Mouse (Mus musculus): ENCODE data around the gene Gps2. TPM values are rescaled to one million over a fixed set of nuclear protein-coding genes. Genes with fewer than 3 reads are reported as not detected.
A peak's percentile ranks its signal among the peaks of the same experiment; 100 is the strongest.

Gps2 gene
- polyA plus RNA-seq, 1 experiment = 104 TPM

GRCm38 (mm10) chr11:69884663-69885062 is 29.0 kb upstream of the Gps2 start:
- Histone ChIP-seq H3K4me3 (ENCODE audit: low read depth, low read length) (no peak overlapping the region), H3K4me1 (ENCODE audit: control insufficient read depth, insufficient read depth, insufficient read length, low read length) (peaks cover 8% of the 10 kb centered on the region), H3K27ac (ENCODE audit: insufficient read depth, low read depth, low read length) (no peak overlapping the region), H3K27me3 (ENCODE audit: control insufficient read depth, insufficient read depth, low read length) (no peaks in the 10 kb centered on the region), H3K36me3 (ENCODE audit: control insufficient read depth, insufficient read depth, low read length) (no peaks in the 10 kb centered on the region)
- 78% methylated on average over 8 of the region's 8 CpGs for WGBS
- TF ChIP-seq CTCF (IDR thresholded peaks at IDR 0.05; ENCODE audit: extremely low read depth, insufficient read length, insufficient replicate concordance, low read depth, low read length) (no peak), POLR2A (IDR thresholded peaks at IDR 0.05; ENCODE audit: low read depth, low read length) (no peak)

GRCm38 (mm10) chr11:69886907-69887635 is 26.6 kb upstream of the Gps2 start:
- no peak for TF ChIP-seq POLR2A (IDR thresholded peaks at IDR 0.05; ENCODE audit: low read depth, low read length)
- peak; percentile 40; the same call in 1 of the 2 replicates for TF ChIP-seq CTCF (IDR thresholded peaks at IDR 0.05; ENCODE audit: extremely low read depth, insufficient read length, insufficient replicate concordance, low read depth, low read length)
- H3K4me3 ChIP-seq (ENCODE audit: low read depth, low read length) = no peak overlapping the region
- 58% methylated on average over 8 of the region's 8 CpGs for WGBS
- H3K27me3 ChIP-seq (ENCODE audit: control insufficient read depth, insufficient read depth, low read length) = no peaks in the 10 kb centered on the region
- no peaks in the 10 kb centered on the region for H3K36me3 ChIP-seq (ENCODE audit: control insufficient read depth, insufficient read depth, low read length)
- H3K4me1 ChIP-seq (ENCODE audit: control insufficient read depth, insufficient read depth, insufficient read length, low read length) = no peaks in the 10 kb centered on the region
- no peak overlapping the region for H3K27ac ChIP-seq (ENCODE audit: insufficient read depth, low read depth, low read length)

GRCm38 (mm10) chr11:69891482-69891881 is 22.2 kb upstream of the Gps2 start:
- 53% methylated on average over 4 of the region's 4 CpGs for WGBS
- Histone ChIP-seq H3K27ac (ENCODE audit: insufficient read depth, low read depth, low read length) (no peak overlapping the region), H3K4me1 (ENCODE audit: control insufficient read depth, insufficient read depth, insufficient read length, low read length) (no peaks in the 10 kb centered on the region), H3K4me3 (ENCODE audit: low read depth, low read length) (no peak overlapping the region), H3K36me3 (ENCODE audit: control insufficient read depth, insufficient read depth, low read length) (no peaks in the 10 kb centered on the region), H3K27me3 (ENCODE audit: control insufficient read depth, insufficient read depth, low read length) (no peaks in the 10 kb centered on the region)
- TF ChIP-seq POLR2A (IDR thresholded peaks at IDR 0.05; ENCODE audit: low read depth, low read length) (no peak), CTCF (IDR thresholded peaks at IDR 0.05; ENCODE audit: extremely low read depth, insufficient read length, insufficient replicate concordance, low read depth, low read length) (no peak)

- H3K4me1 ChIP-seq (ENCODE audit: control insufficient read depth, insufficient read depth, insufficient read length, low read length) = no peaks in the 10 kb centered on the region
- 70% methylated on average over 5 of the region's 5 CpGs for WGBS
- 0 out of 2 replicates have a peak overlapping the region, but pooled peaks have one; percentile 31 for H3K27ac ChIP-seq (ENCODE audit: insufficient read depth, low read depth, low read length)
- no peaks in the 10 kb centered on the region for H3K27me3 ChIP-seq (ENCODE audit: control insufficient read depth, insufficient read depth, low read length)
- no peaks in the 10 kb centered on the region for H3K36me3 ChIP-seq (ENCODE audit: control insufficient read depth, insufficient read depth, low read length)
- H3K4me3 ChIP-seq (ENCODE audit: low read depth, low read length) = peak overlapping the region; percentile 45
- TF ChIP-seq POLR2A (IDR thresholded peaks at IDR 0.05; ENCODE audit: low read depth, low read length) = no peak
- TF ChIP-seq CTCF (IDR thresholded peaks at IDR 0.05; ENCODE audit: extremely low read depth, insufficient read length, insufficient replicate concordance, low read depth, low read length) = no peak
Measured at GRCm38 (mm10) chr11:69894671-69895070, 19.0 kb upstream of the Gps2 start.

- 71% methylated on average over 4 of the region's 4 CpGs for WGBS
- peak within 1 kb of the TSS; percentile 45 for H3K4me3 ChIP-seq (ENCODE audit: low read depth, low read length)
- H3K27me3 ChIP-seq (ENCODE audit: control insufficient read depth, insufficient read depth, low read length) = no peaks in the 10 kb centered on the region
- no peak for TF ChIP-seq CTCF (IDR thresholded peaks at IDR 0.05; ENCODE audit: extremely low read depth, insufficient read length, insufficient replicate concordance, low read depth, low read length)
- TF ChIP-seq POLR2A (IDR thresholded peaks at IDR 0.05; ENCODE audit: low read depth, low read length) = no peak
- peaks cover under 1% of the 10 kb centered on the region; the same call in 1 of the 2 replicates for H3K4me1 ChIP-seq (ENCODE audit: control insufficient read depth, insufficient read depth, insufficient read length, low read length)
- H3K27ac ChIP-seq (ENCODE audit: insufficient read depth, low read depth, low read length) = peak within 1 kb of the TSS; percentile 71; the same call in 1 of the 2 replicates
- H3K36me3 ChIP-seq (ENCODE audit: control insufficient read depth, insufficient read depth, low read length) = no peaks in the 10 kb centered on the region
Measured at GRCm38 (mm10) chr11:69895291-69895690, 18.4 kb upstream of the Gps2 start, which contains the start of gene Acap1. TSS of gene Acap1 (minus strand) at chr11:69895539.

GRCm38 (mm10) chr11:69899870-69900269 is 13.8 kb upstream of the Gps2 start:
- H3K36me3 ChIP-seq (ENCODE audit: control insufficient read depth, insufficient read depth, low read length) = peaks cover 10% of the 10 kb centered on the region; the same call in 1 of the 2 replicates
- peaks cover 13% of the 10 kb centered on the region for H3K4me1 ChIP-seq (ENCODE audit: control insufficient read depth, insufficient read depth, insufficient read length, low read length)
- no peak overlapping the region for H3K4me3 ChIP-seq (ENCODE audit: low read depth, low read length)
- H3K27ac ChIP-seq (ENCODE audit: insufficient read depth, low read depth, low read length) = no peak overlapping the region
- H3K27me3 ChIP-seq (ENCODE audit: control insufficient read depth, insufficient read depth, low read length) = no peaks in the 10 kb centered on the region
- WGBS = 36% methylated on average over 4 of the region's 4 CpGs
- TF ChIP-seq CTCF (IDR thresholded peaks at IDR 0.05; ENCODE audit: extremely low read depth, insufficient read length, insufficient replicate concordance, low read depth, low read length) (no peak), POLR2A (IDR thresholded peaks at IDR 0.05; ENCODE audit: low read depth, low read length) (no peak)
